Mouse (Mus musculus) thymus, adult 2 months (tissue): ENCODE measurements around the gene Gata5. TPM values are rescaled to one million over a fixed set of nuclear protein-coding genes. Genes with fewer than 3 reads are reported as not detected.

Experiments used
- DNase-seq: peaks from one replicate; pipeline ENCODE4 v3.0.0; 2021
- H3K27ac ChIP-seq: fragments of 200-500 bp; 2 replicates; pipeline ENCODE4 v1.5.1; 2012; ENCODE audit warnings: low read length, control low read depth; ENCODE audit not compliant: control insufficient read depth, insufficient read depth
- H3K27me3 ChIP-seq: fragments of 200-500 bp; 2 replicates; pipeline ENCODE4 v1.6.1; 2012; ENCODE audit warnings: mild to moderate bottlenecking, low read length, moderate library complexity, mixed read lengths; ENCODE audit not compliant: control insufficient read depth, insufficient read depth
- H3K36me3 ChIP-seq: fragments of 200-500 bp; 2 replicates; pipeline ENCODE4 v1.6.1; 2012; ENCODE audit warnings: mild to moderate bottlenecking, low read length, moderate library complexity; ENCODE audit not compliant: control insufficient read depth, insufficient read depth
- H3K4me1 ChIP-seq: fragments of 200-500 bp; replicated peaks from 2 replicates; pipeline ENCODE4 v1.6.1; 2012; ENCODE audit warnings: low read length; ENCODE audit not compliant: control insufficient read depth, insufficient read depth
- H3K4me3 ChIP-seq: fragments of 200-500 bp; 2 replicates; pipeline ENCODE4 v1.5.1; 2012; ENCODE audit warnings: mild to moderate bottlenecking, low read length, control low read depth, moderate library complexity; ENCODE audit not compliant: control insufficient read depth, insufficient read depth
- CTCF ChIP-seq: fragments of 200-500 bp; IDR thresholded peaks from 2 replicates; pipeline ENCODE4 v1.5.1; 2012; ENCODE audit warnings: mild to moderate bottlenecking, control low read depth, low read length, moderate library complexity, borderline replicate concordance; ENCODE audit not compliant: control insufficient read depth, poor library complexity, insufficient read depth; ENCODE audit errors: extremely low read depth
- POLR2A ChIP-seq: fragments of 200-500 bp; IDR thresholded peaks from 2 replicates; pipeline ENCODE4 v1.6.1; 2012; ENCODE audit warnings: mild to moderate bottlenecking, low read length, control low read depth, moderate library complexity; ENCODE audit not compliant: control insufficient read depth, poor library complexity, insufficient read depth; ENCODE audit errors: extremely low read depth
- WGBS: fragments of 180-500 bp; shearing (Covaris S2); methylation state at CpG from one replicate; pipeline ENCODE4 v1.1.7; 2018; 5-methylcytosine and 5-hydroxymethylcytosine counted together
- polyA plus RNA-seq: library from polyadenylated mRNA; depleted of rRNA; stranded (reverse); fragments of >200 nt; gene quantifications from 2 replicates; pipeline ENCODE4 v1.2.3, GENCODE M21; 2012; rRNA removed

The Gata5 gene
- polyA plus RNA-seq, result 0.22 and 0.39 TPM in 2 replicates

DNA sequence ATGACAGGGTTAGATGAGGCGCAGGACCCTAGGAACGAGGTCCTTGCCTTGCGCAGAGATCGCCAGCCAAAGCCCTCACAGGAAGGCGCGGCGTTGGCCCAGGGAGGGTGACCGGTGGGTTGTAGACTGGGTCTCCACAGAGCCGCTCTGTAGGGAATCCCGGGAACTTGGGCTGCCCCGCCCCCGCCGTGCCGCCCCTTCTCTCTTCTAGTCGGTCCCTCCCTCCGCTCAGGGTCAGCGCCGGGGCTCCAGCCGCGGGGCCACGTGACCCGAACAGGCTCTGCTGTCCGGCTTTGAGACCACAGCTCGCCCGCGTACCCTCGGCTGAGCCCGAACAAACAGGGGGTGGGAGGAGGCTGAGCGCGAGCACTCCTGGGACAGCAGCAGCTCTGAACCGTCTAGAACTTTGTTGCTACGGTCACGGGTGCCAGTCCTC lies at the start of gene Gata5:
Gene Gata5 (minus strand): TSS at position 149 of the 436 bp plus-strand sequence.
- Histone ChIP-seq H3K36me3 (no peaks in the 10 kb centered on the region), H3K27ac (no peak within 1 kb of the TSS), H3K27me3 (peaks cover 9% of the 10 kb centered on the region; the same call in 1 of the 2 replicates), H3K4me3 (no peak within 1 kb of the TSS), H3K4me1 (no peaks in the 10 kb centered on the region)
- WGBS, result 6% methylated on average over 31 of the region's 33 CpGs
- TF ChIP-seq CTCF, result no peak
- no peak for TF ChIP-seq POLR2A
- no peak for DNase-seq

DNA sequence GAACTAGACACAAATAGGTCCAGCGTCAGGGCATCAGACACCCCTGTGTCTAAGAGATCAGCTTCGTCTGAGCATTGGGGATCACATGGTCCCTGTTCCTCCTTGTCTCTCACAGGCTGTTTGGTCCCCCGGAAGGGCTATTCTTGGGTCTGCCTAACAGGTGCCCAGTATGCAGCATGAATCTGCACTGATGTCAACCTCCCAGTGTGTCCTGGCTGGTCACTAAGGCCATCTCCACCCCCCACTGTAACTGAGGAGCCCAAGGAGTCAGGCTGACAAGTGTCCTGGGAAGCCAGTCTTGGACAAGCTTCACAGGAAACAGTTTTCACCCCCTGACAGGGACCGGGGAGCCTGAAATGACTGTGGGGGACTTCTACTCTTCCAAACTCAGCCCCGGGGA lies 42.2 kb upstream of the Gata5 start:
- DNase-seq, result no peak
- H3K4me3 ChIP-seq, result no peak overlapping the region
- no peaks in the 10 kb centered on the region for H3K36me3 ChIP-seq
- 88% methylated on average over 5 of the region's 5 CpGs for WGBS
- no peak for TF ChIP-seq CTCF
- no peak for TF ChIP-seq POLR2A
- H3K27ac ChIP-seq, result no peak overlapping the region
- H3K27me3 ChIP-seq, result no peaks in the 10 kb centered on the region
- H3K4me1 ChIP-seq, result no peaks in the 10 kb centered on the region

DNA sequence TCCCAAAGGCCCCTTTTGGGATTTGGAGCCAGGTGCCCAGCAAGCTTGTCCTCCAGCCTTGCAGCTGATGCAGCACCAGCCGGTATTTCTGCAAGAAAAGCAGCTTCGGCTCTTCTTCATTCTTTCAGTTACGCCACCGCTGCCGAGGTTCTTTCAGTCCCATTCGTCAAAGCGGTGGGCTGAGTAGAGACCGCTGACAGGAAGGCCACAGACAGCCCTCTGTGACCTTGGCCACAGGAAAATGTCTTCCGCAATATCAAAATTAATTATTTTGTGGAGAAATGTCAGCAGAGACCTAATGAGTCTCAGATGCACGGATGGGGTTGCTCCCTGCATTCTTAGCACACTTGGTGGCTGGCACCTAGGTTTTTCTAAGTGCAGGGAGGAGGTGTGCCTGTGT lies 38.8 kb upstream of the Gata5 start:
- no peak overlapping the region for H3K27ac ChIP-seq
- no peaks in the 10 kb centered on the region for H3K36me3 ChIP-seq
- DNase-seq, result no peak
- TF ChIP-seq CTCF, result no peak
- no peak for TF ChIP-seq POLR2A
- H3K4me3 ChIP-seq, result no peak overlapping the region
- no peaks in the 10 kb centered on the region for H3K4me1 ChIP-seq
- H3K27me3 ChIP-seq, result no peaks in the 10 kb centered on the region
- WGBS, result 81% methylated on average over 10 of the region's 10 CpGs

DNA sequence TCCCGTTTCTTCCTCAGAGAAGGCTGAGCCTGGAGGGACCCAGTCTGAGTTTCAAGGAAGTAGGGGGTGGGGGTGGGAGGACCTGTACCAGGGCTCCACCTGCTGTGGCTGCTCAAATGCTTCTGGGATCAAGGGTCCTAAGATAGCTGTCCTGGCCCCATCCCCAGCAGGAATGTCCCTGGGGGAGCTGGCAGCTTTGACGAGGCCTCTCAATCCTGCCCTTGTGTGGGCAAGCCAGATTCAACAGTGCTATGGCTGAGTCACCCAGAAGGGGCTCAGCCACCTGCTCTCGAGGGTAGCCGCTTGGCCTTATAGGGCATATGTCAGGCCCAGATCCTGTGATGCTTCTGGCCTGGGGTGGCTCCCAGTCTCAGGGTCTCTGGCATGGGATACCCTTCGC lies 33.9 kb upstream of the Gata5 start:
- no peaks in the 10 kb centered on the region for H3K4me1 ChIP-seq
- H3K27ac ChIP-seq, result no peak overlapping the region
- no peak for DNase-seq
- H3K4me3 ChIP-seq, result no peak overlapping the region
- TF ChIP-seq POLR2A, result no peak
- no peak for TF ChIP-seq CTCF
- no peaks in the 10 kb centered on the region for H3K27me3 ChIP-seq
- H3K36me3 ChIP-seq, result no peaks in the 10 kb centered on the region
- WGBS, result 77% methylated on average over 5 of the region's 5 CpGs

DNA sequence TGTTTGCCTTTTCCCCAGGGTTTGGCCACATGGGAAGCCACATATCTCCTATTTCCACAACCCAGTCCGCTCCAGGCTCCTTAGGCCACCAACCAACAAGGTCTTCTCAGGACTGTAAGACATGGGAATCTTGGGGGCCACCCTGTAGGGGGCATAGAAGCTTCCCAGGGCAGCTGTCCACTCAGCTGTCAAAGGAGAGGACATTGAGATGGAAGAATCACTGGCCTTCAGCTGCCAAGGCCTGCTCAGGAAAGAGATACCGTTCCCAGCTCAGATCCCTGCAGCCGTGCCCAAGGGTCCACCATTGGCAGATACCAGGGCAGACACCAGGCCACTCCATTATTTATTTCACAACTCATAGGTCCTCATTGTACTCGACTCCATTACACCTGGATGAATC lies 32.9 kb upstream of the Gata5 start:
- no peak overlapping the region for H3K4me3 ChIP-seq
- DNase-seq, result no peak
- H3K27ac ChIP-seq, result no peak overlapping the region
- TF ChIP-seq CTCF, result no peak
- H3K36me3 ChIP-seq, result no peaks in the 10 kb centered on the region
- 90% methylated on average over 4 of the region's 4 CpGs for WGBS
- no peaks in the 10 kb centered on the region for H3K4me1 ChIP-seq
- H3K27me3 ChIP-seq, result no peaks in the 10 kb centered on the region

DNA sequence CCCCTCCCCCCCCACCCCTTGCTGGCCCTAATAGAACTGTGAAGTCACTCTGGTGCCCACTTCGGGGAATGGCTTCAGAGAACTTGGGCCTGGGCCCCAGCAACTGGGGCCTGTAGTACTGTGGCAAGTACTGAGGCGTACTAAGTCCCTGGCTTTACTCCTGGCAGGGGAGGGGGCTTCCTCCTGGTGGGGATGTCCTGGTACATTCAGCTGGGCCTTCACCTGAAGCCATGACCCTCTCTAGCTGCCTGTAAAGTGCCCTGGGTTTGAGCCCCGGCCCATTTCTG lies 28.9 kb upstream of the Gata5 start:
- no peaks in the 10 kb centered on the region for H3K27me3 ChIP-seq
- no peaks in the 10 kb centered on the region for H3K4me1 ChIP-seq
- 88% methylated on average over 3 of the region's 3 CpGs for WGBS
- DNase-seq, result no peak
- H3K36me3 ChIP-seq, result no peaks in the 10 kb centered on the region
- H3K27ac ChIP-seq, result no peak overlapping the region
- TF ChIP-seq POLR2A (no peak), CTCF (no peak)
- H3K4me3 ChIP-seq, result no peak overlapping the region

DNA sequence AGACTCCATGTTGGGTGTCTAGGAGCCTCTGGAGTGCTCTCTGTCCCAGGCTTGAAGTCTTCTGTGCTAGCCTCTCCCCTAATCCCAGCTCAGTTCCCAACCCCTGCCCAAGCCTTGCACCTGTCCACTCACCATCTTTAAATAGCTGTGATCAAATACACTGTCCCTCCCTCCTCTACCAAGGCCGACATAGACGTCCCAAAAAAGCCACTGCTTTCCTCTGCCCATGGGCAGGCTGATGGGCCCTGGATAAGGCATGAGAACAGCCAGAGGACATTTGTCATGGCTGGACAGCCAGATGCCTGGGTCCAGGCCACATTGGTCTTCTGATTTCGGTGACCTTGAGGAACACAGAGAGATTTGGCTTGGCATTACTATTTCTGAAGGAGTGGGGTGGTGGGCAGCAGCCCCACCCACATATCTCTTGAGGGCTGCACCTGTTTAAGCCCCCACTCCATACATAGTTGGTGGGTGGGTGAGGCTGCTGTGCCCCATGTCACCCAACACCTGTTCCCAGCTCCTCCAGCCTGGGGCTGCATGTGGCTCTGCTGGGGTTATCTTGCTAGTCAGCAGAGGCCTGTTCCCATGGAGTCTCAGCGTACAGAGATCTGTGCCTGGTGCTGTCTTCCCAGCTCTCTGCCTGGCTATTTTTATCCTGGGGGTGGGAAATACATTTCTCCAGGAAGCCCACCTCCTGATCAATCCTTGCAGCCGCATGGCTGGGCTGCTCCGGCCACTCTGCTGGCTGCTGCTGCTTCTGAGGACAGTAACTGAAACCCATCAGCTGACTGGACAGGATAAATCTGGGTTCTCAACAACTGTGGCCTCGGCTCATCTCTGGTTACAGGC lies 28.3 kb upstream of the Gata5 start:
- H3K27me3 ChIP-seq, result no peaks in the 10 kb centered on the region
- no peaks in the 10 kb centered on the region for H3K4me1 ChIP-seq
- TF ChIP-seq POLR2A, result no peak
- no peak for TF ChIP-seq CTCF
- no peak overlapping the region for H3K4me3 ChIP-seq
- DNase-seq, result no peak
- H3K27ac ChIP-seq, result no peak overlapping the region
- H3K36me3 ChIP-seq, result no peaks in the 10 kb centered on the region
- WGBS, result 83% methylated on average over 7 of the region's 7 CpGs
